Mouse (Mus musculus) olfactory bulb, adult 2 months (tissue): ENCODE measurements around the gene Cdkal1. TPM values are rescaled to one million over a fixed set of nuclear protein-coding genes. Genes with fewer than 3 reads are reported as not detected.

Experiments used
- H3K27ac ChIP-seq: fragments of 200-500 bp; 2 replicates; pipeline ENCODE4 v1.5.1; 2012; ENCODE audit warnings: low read depth, low read length; ENCODE audit not compliant: insufficient read depth
- H3K4me1 ChIP-seq: fragments of 200-500 bp; 2 replicates; pipeline ENCODE4 v1.6.1; 2012; ENCODE audit warnings: low read length; ENCODE audit not compliant: control insufficient read depth, insufficient read depth
- H3K4me3 ChIP-seq: fragments of 200-500 bp; 2 replicates; pipeline ENCODE4 v1.5.1; 2012; ENCODE audit warnings: mild to moderate bottlenecking, low read depth, low read length, moderate library complexity; ENCODE audit not compliant: insufficient read depth
- CTCF ChIP-seq: fragments of 200-500 bp; IDR thresholded peaks from 2 replicates; pipeline ENCODE4 v1.5.1; 2012; ENCODE audit warnings: low read depth, mild to moderate bottlenecking, low read length, moderate library complexity; ENCODE audit not compliant: insufficient read depth
- POLR2A ChIP-seq: fragments of 200-500 bp; IDR thresholded peaks from 2 replicates; pipeline ENCODE4 v1.6.1; 2012; ENCODE audit warnings: mild to moderate bottlenecking, low read depth, low read length, moderate library complexity; ENCODE audit not compliant: insufficient read depth
- WGBS: fragments of 180-500 bp; shearing (Covaris S2); methylation state at CpG from one replicate; pipeline ENCODE4 v1.1.7; 2018; 5-methylcytosine and 5-hydroxymethylcytosine counted together
- polyA plus RNA-seq: library from polyadenylated mRNA; stranded (reverse); fragments of >200 nt; gene quantifications from 2 replicates; pipeline ENCODE4 v1.2.4, GENCODE M21; 2012; ENCODE audit warnings: low replicate concordance; ENCODE audit not compliant: missing spikeins, insufficient read depth, insufficient read length

The Cdkal1 gene
- polyA plus RNA-seq, 1 experiment, result not detected

DNA sequence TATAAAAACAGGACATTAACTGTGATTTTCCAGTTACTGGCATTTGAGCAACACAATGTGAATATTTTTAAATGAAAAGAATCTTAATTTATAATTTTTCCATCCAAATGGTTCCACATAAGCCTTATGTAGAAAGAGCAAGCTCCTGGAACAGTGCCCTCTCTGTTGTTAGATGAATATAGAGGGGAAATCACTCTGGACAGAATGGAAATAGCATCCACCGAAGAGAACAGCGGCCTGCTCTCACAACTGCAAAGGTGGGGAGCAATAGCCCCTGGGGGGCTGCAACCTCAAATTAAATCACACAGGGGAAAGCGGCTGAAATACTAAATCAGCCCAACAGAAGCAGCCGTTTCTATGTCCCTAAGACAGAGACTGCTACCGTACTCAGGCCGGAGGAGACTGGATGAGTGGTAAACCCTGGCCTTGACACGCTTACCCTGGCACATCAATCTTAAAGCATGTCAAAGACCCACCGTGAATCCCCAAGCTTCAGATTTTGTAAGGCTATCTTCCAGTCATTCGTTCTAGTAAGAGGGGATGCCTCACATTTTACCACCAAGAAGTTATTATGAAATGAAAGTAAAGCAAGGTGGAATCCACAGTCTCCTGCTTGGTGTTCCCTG lies 300.2 kb downstream of the Cdkal1 start:
- Histone ChIP-seq H3K4me1 (0 out of 2 replicates have a peak, but pooled peaks cover 5% of the 10 kb centered on the region), H3K4me3 (no peak overlapping the region), H3K27ac (no peak overlapping the region)
- TF ChIP-seq POLR2A (no peak), CTCF (no peak)
- 76% methylated on average over 9 of the region's 9 CpGs for WGBS

DNA sequence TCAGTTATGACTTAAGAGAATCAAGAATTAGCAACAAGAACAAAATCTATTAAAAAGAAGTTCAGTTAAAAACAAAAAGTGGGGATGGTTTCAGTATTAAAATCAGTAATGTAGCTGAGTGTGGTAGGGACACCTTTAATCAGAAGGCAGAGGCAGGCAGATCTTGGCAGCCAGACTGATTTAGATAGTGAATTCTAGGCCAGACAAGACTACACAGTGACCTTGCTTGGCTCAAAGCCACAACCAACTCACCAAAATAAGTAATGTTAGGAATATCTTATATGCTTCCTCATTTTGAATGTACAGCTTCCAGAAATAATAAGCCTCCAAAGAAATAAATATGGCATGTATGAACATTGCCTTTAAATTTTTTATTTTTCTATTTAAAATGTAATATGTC lies 301.7 kb downstream of the Cdkal1 start:
- 0 out of 2 replicates have a peak, but pooled peaks cover 5% of the 10 kb centered on the region for H3K4me1 ChIP-seq
- H3K27ac ChIP-seq, result no peak overlapping the region
- H3K4me3 ChIP-seq, result no peak overlapping the region
- TF ChIP-seq POLR2A, result no peak
- no peak for TF ChIP-seq CTCF

- Histone ChIP-seq H3K4me3 (no peak overlapping the region), H3K4me1 (0 out of 2 replicates have a peak, but pooled peaks cover 5% of the 10 kb centered on the region), H3K27ac (no peak overlapping the region)
- no peak for TF ChIP-seq CTCF
- TF ChIP-seq POLR2A, result no peak
- 88% methylated on average over 5 of the region's 5 CpGs for WGBS
Measured at GRCm38 (mm10) chr13:29552322-29552870, 303.1 kb downstream of the Cdkal1 start.

- 61% methylated on average over 1 of the region's 1 CpGs for WGBS
- TF ChIP-seq CTCF, result no peak
- TF ChIP-seq POLR2A, result no peak
- Histone ChIP-seq H3K4me3 (no peak overlapping the region), H3K27ac (no peak overlapping the region), H3K4me1 (0 out of 2 replicates have a peak, but pooled peaks cover 5% of the 10 kb centered on the region)
Measured at GRCm38 (mm10) chr13:29550886-29551285, 304.6 kb downstream of the Cdkal1 start.

- Histone ChIP-seq H3K4me3 (no peak overlapping the region), H3K27ac (no peak overlapping the region), H3K4me1 (0 out of 2 replicates have a peak, but pooled peaks cover 3% of the 10 kb centered on the region)
- WGBS, result 83% methylated on average over 6 of the region's 6 CpGs
- TF ChIP-seq CTCF, result no peak
- no peak for TF ChIP-seq POLR2A
Measured at GRCm38 (mm10) chr13:29550203-29550602, 305.3 kb downstream of the Cdkal1 start.

DNA sequence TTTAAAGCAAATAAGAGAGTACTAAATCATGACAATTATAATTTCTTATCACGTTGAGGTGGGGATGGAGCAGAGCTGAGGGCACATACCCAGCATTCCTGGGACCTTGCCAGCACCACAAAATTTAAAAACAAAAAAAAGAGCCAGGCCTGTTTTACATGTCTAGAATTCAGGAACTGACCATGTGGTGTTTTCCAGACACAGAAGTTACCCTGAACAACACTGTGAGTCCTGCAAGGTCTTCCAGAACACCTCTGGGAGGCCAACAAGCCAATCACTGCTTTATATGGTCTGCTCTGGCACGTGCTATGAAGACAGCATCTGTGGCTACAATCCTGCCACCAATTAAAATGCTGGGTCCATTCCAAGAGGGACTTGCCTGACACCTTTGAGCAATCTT lies 305.7 kb downstream of the Cdkal1 start:
- WGBS, result 59% methylated on average over 2 of the region's 2 CpGs
- Histone ChIP-seq H3K4me1 (0 out of 2 replicates have a peak, but pooled peaks cover 2% of the 10 kb centered on the region), H3K4me3 (no peak overlapping the region), H3K27ac (no peak overlapping the region)
- no peak for TF ChIP-seq POLR2A
- TF ChIP-seq CTCF, result no peak

- H3K4me1 ChIP-seq, result no peaks in the 10 kb centered on the region
- 56% methylated on average over 1 of the region's 1 CpGs for WGBS
- TF ChIP-seq CTCF (no peak), POLR2A (no peak)
- no peak overlapping the region for H3K4me3 ChIP-seq
- H3K27ac ChIP-seq, result no peak overlapping the region
Measured at GRCm38 (mm10) chr13:29537906-29538305, 317.6 kb downstream of the Cdkal1 start.

GRCm38 (mm10) chr13:29533586-29533985 lies 321.9 kb downstream of the Cdkal1 start:
- WGBS, result 77% methylated on average over 5 of the region's 5 CpGs
- H3K4me1 ChIP-seq, result no peaks in the 10 kb centered on the region
- TF ChIP-seq POLR2A (no peak), CTCF (no peak)
- H3K27ac ChIP-seq, result no peak overlapping the region
- H3K4me3 ChIP-seq, result no peak overlapping the region

DNA sequence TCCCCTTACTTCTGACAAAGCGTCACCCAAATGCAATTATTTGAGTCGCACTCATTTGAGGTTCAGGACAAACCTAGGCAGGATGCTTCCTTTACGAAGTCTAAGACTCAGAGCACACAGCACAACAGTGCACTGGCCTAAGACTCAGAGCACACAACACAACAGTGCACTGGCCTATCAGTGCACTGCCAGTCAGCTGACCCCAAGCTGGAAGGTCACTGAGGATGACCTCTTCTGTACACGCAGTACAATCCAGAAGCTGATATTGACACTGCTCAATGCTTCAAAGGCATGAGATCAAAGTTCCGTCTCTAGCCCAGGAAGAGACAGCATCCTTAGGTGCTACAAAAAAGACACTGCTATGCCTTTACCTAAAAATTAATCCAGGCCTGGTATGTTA lies 327.1 kb downstream of the Cdkal1 start:
- TF ChIP-seq CTCF, result no peak
- no peak for TF ChIP-seq POLR2A
- H3K4me1 ChIP-seq, result no peaks in the 10 kb centered on the region
- no peak overlapping the region for H3K4me3 ChIP-seq
- WGBS, result 94% methylated on average over 5 of the region's 5 CpGs
- H3K27ac ChIP-seq, result no peak overlapping the region
